ENCODE assay signal across 8 mouse cellular contexts in the genomic region with DNA sequence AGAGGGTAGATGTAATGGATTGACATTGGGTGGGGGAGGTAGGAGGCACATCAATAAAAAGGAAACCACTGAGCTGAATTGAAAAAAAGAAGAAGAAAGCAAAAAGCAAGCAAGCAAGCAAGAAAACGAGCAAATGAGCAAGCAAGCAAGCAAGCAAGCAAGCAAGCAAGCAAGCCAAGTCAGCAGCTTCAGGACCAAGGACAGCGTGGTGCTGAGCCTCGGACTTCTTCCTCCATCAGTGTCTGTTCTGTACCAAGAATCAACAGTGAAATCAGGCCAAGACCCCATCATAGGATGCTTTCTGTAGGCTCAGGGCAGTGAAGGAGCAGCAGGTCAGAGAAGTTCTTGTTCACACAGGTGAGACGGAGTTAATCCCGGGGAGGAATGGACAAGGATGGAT.
DNase-seq lines count a peak whose midpoint lies in the region.

No protein-coding gene starts in this region.

- peak; percentile 66 for DNase-seq in heart, postnatal 4 days
- DNase-seq in heart, postnatal 25 days (ENCODE audit: low spot score), result no peak
- DNase-seq in urinary bladder, postnatal 25 days (ENCODE audit: low spot score), result peak; percentile 4
- DNase-seq in urinary bladder, adult 2 months (ENCODE audit: low spot score), result no peak
- DNase-seq in limb, embryonic 10.5 days (ENCODE audit: low spot score), result peak; percentile 80
- no peak for DNase-seq in cerebellum, adult 8-10 months
- no peak for DNase-seq in layer of hippocampus, adult 9-11 months
- DNase-seq in gastrocnemius, postnatal 25 days, result no peak

- H3K27ac ChIP-seq in limb, embryonic 10.5 days, result no peak overlapping the region

- intact Hi-C loops in heart, postnatal 25 days (cut with DNase I), result no loop called here

- 57% methylated on average over 5 of the region's 5 CpGs for WGBS in limb, embryonic 10.5 days

- H3K36me3 ChIP-seq in limb, embryonic 10.5 days, result no peaks in the 10 kb centered on the region

- H3K9me3 ChIP-seq in limb, embryonic 10.5 days (replicated peaks), result no peaks in the 10 kb centered on the region

- H3K4me3 ChIP-seq in limb, embryonic 10.5 days, result no peak overlapping the region

- no peaks in the 10 kb centered on the region for H3K27me3 ChIP-seq in limb, embryonic 10.5 days (ENCODE audit: low read depth, poor library complexity, severe bottlenecking)

- H3K4me1 ChIP-seq in limb, embryonic 10.5 days, result no peaks in the 10 kb centered on the region

Comparison
In these comparisons a context has a peak if more than half of its experiments do, and no peak if none do; other contexts are left out.
1. DNase-seq: peak in heart, postnatal 4 days (single experiment), urinary bladder, postnatal 25 days (single experiment) and limb, embryonic 10.5 days (single experiment); none in heart, postnatal 25 days (single experiment), urinary bladder, adult 2 months (single experiment), cerebellum, adult 8-10 months (single experiment), layer of hippocampus, adult 9-11 months (single experiment) and gastrocnemius, postnatal 25 days (single experiment).